Comparison of ENCODE assay signal across 8 mouse cellular contexts in the genomic region with DNA sequence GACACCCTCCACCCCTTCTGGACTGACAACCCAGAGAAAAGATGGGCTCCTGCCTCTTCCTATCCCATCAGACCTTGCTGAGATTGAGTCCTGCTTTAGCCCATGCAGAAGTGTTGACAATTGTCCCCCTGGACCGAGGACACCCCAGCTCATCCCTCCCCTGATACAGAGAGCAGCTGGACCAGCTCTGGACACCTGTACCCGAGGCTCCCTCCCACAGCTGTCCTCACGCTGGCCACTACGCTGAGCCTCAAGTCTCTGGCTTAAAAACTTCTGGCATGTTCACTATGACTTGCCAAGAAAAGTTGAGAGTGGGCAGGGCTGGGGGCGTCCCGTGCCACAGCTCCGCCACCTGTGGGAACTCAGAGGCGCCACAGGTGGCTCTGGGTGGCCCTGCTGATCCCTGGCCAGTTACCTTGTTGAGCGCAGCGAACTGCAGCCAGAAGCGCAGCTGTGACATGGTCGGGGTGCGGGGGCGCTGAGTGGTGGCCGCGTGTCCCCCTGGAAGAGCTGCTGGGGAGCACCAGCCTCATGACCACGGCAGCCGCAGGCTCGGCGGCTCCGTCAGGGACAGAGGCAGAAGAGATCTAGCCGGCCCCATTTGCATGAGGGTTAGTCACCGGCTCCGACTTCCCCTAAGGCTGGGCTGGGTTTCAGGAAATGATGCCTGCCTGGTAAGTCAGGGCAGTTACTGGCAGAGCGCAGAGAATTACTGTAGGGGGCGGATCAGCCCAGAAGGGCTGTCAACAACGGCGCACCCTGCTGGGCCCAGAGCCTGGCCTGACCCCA. TPM values are rescaled to one million over a fixed set of nuclear protein-coding genes. Genes with fewer than 3 reads are reported as not detected.
DNase-seq lines count a peak whose midpoint lies in the region; ATAC-seq and TF ChIP-seq lines count a peak whose summit lies in the region.

No protein-coding gene starts in this region.

- intact Hi-C loops in left cerebral cortex, adult 2 months (cut with DNase I): no loop called here

- peaks cover 22% of the 10 kb centered on the region for H3K4me1 ChIP-seq in limb, embryonic 12.5 days (replicated peaks)
- no peaks in the 10 kb centered on the region for H3K4me1 ChIP-seq in midbrain, postnatal 0 days (ENCODE audit: insufficient read depth, low read length)

- peak; percentile 48 for TF ChIP-seq CTCF in left cerebral cortex, adult 2 months (IDR thresholded peaks at IDR 0.05)
- TF ChIP-seq CTCF in midbrain, postnatal 0 days (IDR thresholded peaks at IDR 0.05): peak; percentile 29

- H3K27me3 ChIP-seq in limb, embryonic 12.5 days: no peaks in the 10 kb centered on the region
- no peaks in the 10 kb centered on the region for H3K27me3 ChIP-seq in midbrain, postnatal 0 days (ENCODE audit: insufficient read depth, low read length)

- peak overlapping the region; percentile 32 for H3K4me2 ChIP-seq in limb, embryonic 12.5 days
- H3K4me2 ChIP-seq in midbrain, postnatal 0 days (ENCODE audit: low read depth, low read length, poor library complexity, severe bottlenecking): no peak overlapping the region

- H3K9ac ChIP-seq in limb, embryonic 12.5 days (replicated peaks): 0 out of 2 replicates have a peak overlapping the region, but pooled peaks have one; percentile 23
- no peak overlapping the region for H3K9ac ChIP-seq in midbrain, postnatal 0 days (replicated peaks; ENCODE audit: low read length, poor library complexity, severe bottlenecking)

- H3K36me3 ChIP-seq in limb, embryonic 12.5 days: peaks cover 19% of the 10 kb centered on the region
- peaks cover 20% of the 10 kb centered on the region for H3K36me3 ChIP-seq in midbrain, postnatal 0 days (ENCODE audit: insufficient read depth, low read length)

- peak; percentile 40 to 57 for DNase-seq in left cerebral cortex, adult 2 months (ENCODE audit: extremely low spot score in 1 of 2, low spot score in 2 of 2)
- DNase-seq in left cerebral cortex, adult 8-10 months (ENCODE audit: low spot score in 2 of 2): no peak
- DNase-seq in adrenal gland, postnatal 25 days: peak; percentile 78
- DNase-seq in gastrocnemius, adult 8-10 months (ENCODE audit: low spot score in 2 of 2): peak; percentile 43 to 57
- peak; percentile 28 for DNase-seq in midbrain, postnatal 0 days (ENCODE audit: low spot score)
- peak; percentile 83 for DNase-seq in thymus, postnatal 0 days (ENCODE audit: low spot score)

- H3K4me3 ChIP-seq in left cerebral cortex, adult 2 months: peak overlapping the region; percentile 30
- peak overlapping the region; percentile 1; the same call in 1 of the 2 replicates for H3K4me3 ChIP-seq in limb, embryonic 12.5 days (replicated peaks)
- no peak overlapping the region for H3K4me3 ChIP-seq in midbrain, postnatal 0 days (ENCODE audit: low read depth, low read length)

- ATAC-seq in inflammation-experienced regulatory T-cells, adult 6 months: peak; percentile 97
- ATAC-seq in limb, embryonic 12.5 days (ENCODE audit: insufficient number of reproducible peaks, insufficient read depth, low FRiP score, low TSS enrichment, low read depth): no peak
- no peak for ATAC-seq in midbrain, postnatal 0 days (ENCODE audit: low FRiP score)

- H3K27ac ChIP-seq in left cerebral cortex, adult 2 months: peak overlapping the region; percentile 72
- peak overlapping the region; percentile 31; the same call in 1 of the 2 replicates for H3K27ac ChIP-seq in limb, embryonic 12.5 days
- H3K27ac ChIP-seq in midbrain, postnatal 0 days (ENCODE audit: low read depth, low read length): no peak overlapping the region

- WGBS in limb, embryonic 12.5 days: 14% methylated on average over 28 of the region's 28 CpGs
- 23% methylated on average over 28 of the region's 28 CpGs for WGBS in midbrain, postnatal 0 days

- no peaks in the 10 kb centered on the region for H3K9me3 ChIP-seq in limb, embryonic 12.5 days
- no peaks in the 10 kb centered on the region for H3K9me3 ChIP-seq in midbrain, postnatal 0 days (ENCODE audit: low read length)

RNA-seq across cellular contexts. Expression of a gene that starts 28.0 kb away (rescaled TPM):
- total RNA-seq in left cerebral cortex, adult 2 months (2021): 100 to 1,000 TPM; 494 to 526 TPM
- total RNA-seq in left cerebral cortex, adult 8-10 months (2022): 100 to 1,000 TPM; 472 to 551 (median 538) TPM
- 977 and 1,201 TPM in 2 replicates for total RNA-seq in adrenal gland, postnatal 25 days (2021)
- total RNA-seq in gastrocnemius, adult 8-10 months (2022): 100 to 1,000 TPM; 510 to 613 (median 541) TPM
- polyA plus RNA-seq in inflammation-experienced regulatory T-cells, adult 6 months (2017; shearing (Covaris generic)): 100 to 1,000 TPM; 346 to 445 (median 381) TPM
- polyA plus RNA-seq in limb, embryonic 12.5 days (2016; fragmentation: Nextera tagmentation; extraction: Ambion mirVana): 463 and 494 TPM in 2 replicates
- total RNA-seq in midbrain, postnatal 0 days (2014; rRNA removed): 350 TPM in 2 replicates
- polyA plus RNA-seq in midbrain, postnatal 0 days (2015; fragmentation: Nextera tagmentation; extraction: Ambion mirVana): 635 and 741 TPM in 2 replicates
- 640 and 681 TPM in 2 replicates for polyA plus RNA-seq in thymus, postnatal 0 days (2015; fragmentation: Nextera tagmentation; extraction: Ambion mirVana)

RNA-seq across cellular contexts. Expression of a gene that starts 30.4 kb away (rescaled TPM):
- total RNA-seq in left cerebral cortex, adult 2 months (2021): 10 to 100 TPM; 21.4 to 22.1 TPM
- 10 to 100 TPM; 16.2 to 32.0 (median 20.3) TPM for total RNA-seq in left cerebral cortex, adult 8-10 months (2022)
- 66.1 and 73.2 TPM in 2 replicates for total RNA-seq in adrenal gland, postnatal 25 days (2021)
- 1 to 10 TPM; 4.8 to 5.7 (median 5.3) TPM for total RNA-seq in gastrocnemius, adult 8-10 months (2022)
- 10 to 100 TPM; 30.4 to 39.1 (median 32.6) TPM for polyA plus RNA-seq in inflammation-experienced regulatory T-cells, adult 6 months (2017; shearing (Covaris generic))
- 13.9 and 14.4 TPM in 2 replicates for polyA plus RNA-seq in limb, embryonic 12.5 days (2016; fragmentation: Nextera tagmentation; extraction: Ambion mirVana)
- total RNA-seq in midbrain, postnatal 0 days (2014; rRNA removed): 24.3 TPM in 2 replicates
- 7.6 TPM in 2 replicates for polyA plus RNA-seq in midbrain, postnatal 0 days (2015; fragmentation: Nextera tagmentation; extraction: Ambion mirVana)
- polyA plus RNA-seq in thymus, postnatal 0 days (2015; fragmentation: Nextera tagmentation; extraction: Ambion mirVana): 18.3 and 19.7 TPM in 2 replicates

RNA-seq across cellular contexts. Expression of a gene that starts 35.4 kb away (rescaled TPM):
- total RNA-seq in left cerebral cortex, adult 2 months (2021): 10 to 100 TPM; 73.0 to 76.0 TPM
- total RNA-seq in left cerebral cortex, adult 8-10 months (2022): 10 to 100 TPM; 64.7 to 80.4 (median 72.9) TPM
- total RNA-seq in adrenal gland, postnatal 25 days (2021): 84.3 and 101 TPM in 2 replicates
- 10 to 100 TPM; 38.3 to 47.6 (median 39.7) TPM for total RNA-seq in gastrocnemius, adult 8-10 months (2022)
- 100 to 1,000 TPM; 137 to 227 (median 211) TPM for polyA plus RNA-seq in inflammation-experienced regulatory T-cells, adult 6 months (2017; shearing (Covaris generic))
- 241 and 251 TPM in 2 replicates for polyA plus RNA-seq in limb, embryonic 12.5 days (2016; fragmentation: Nextera tagmentation; extraction: Ambion mirVana)
- 66.4 and 76.0 TPM in 2 replicates for total RNA-seq in midbrain, postnatal 0 days (2014; rRNA removed)
- 126 and 135 TPM in 2 replicates for polyA plus RNA-seq in midbrain, postnatal 0 days (2015; fragmentation: Nextera tagmentation; extraction: Ambion mirVana)
- polyA plus RNA-seq in thymus, postnatal 0 days (2015; fragmentation: Nextera tagmentation; extraction: Ambion mirVana): 153 and 158 TPM in 2 replicates

RNA-seq across cellular contexts. Expression of a gene that starts 40.6 kb away (rescaled TPM):
- total RNA-seq in left cerebral cortex, adult 2 months (2021): 100 to 1,000 TPM; 102 to 106 TPM
- 100 to 1,000 TPM; 102 to 111 (median 109) TPM for total RNA-seq in left cerebral cortex, adult 8-10 months (2022)
- total RNA-seq in adrenal gland, postnatal 25 days (2021): 154 TPM in 2 replicates
- 100 to 1,000 TPM; 157 to 173 (median 162) TPM for total RNA-seq in gastrocnemius, adult 8-10 months (2022)
- polyA plus RNA-seq in inflammation-experienced regulatory T-cells, adult 6 months (2017; shearing (Covaris generic)): 10 to 100 TPM; 23.5 to 30.3 (median 25.5) TPM
- polyA plus RNA-seq in limb, embryonic 12.5 days (2016; fragmentation: Nextera tagmentation; extraction: Ambion mirVana): 16.1 and 18.1 TPM in 2 replicates
- total RNA-seq in midbrain, postnatal 0 days (2014; rRNA removed): 84.0 and 97.3 TPM in 2 replicates
- polyA plus RNA-seq in midbrain, postnatal 0 days (2015; fragmentation: Nextera tagmentation; extraction: Ambion mirVana): 12.3 and 12.4 TPM in 2 replicates
- 18.2 and 23.2 TPM in 2 replicates for polyA plus RNA-seq in thymus, postnatal 0 days (2015; fragmentation: Nextera tagmentation; extraction: Ambion mirVana)

RNA-seq across cellular contexts. Expression of a gene that starts 58.6 kb away (rescaled TPM):
- 1 to 10 TPM; 3.5 TPM for total RNA-seq in left cerebral cortex, adult 2 months (2021)
- 1 to 10 TPM; 3.6 to 9.6 (median 6.0) TPM for total RNA-seq in left cerebral cortex, adult 8-10 months (2022)
- 3.7 and 4.3 TPM in 2 replicates for total RNA-seq in adrenal gland, postnatal 25 days (2021)
- 1 to 10 TPM in 2 of 4 experiments, under 1 TPM in 2; 0.48 to 1.3 (median 0.84) TPM for total RNA-seq in gastrocnemius, adult 8-10 months (2022)
- 100 to 1,000 TPM; 242 to 254 (median 251) TPM for polyA plus RNA-seq in inflammation-experienced regulatory T-cells, adult 6 months (2017; shearing (Covaris generic))
- polyA plus RNA-seq in limb, embryonic 12.5 days (2016; fragmentation: Nextera tagmentation; extraction: Ambion mirVana): 12.5 and 12.6 TPM in 2 replicates
- total RNA-seq in midbrain, postnatal 0 days (2014; rRNA removed): 1.7 and 2.4 TPM in 2 replicates
- 1.2 and 1.6 TPM in 2 replicates for polyA plus RNA-seq in midbrain, postnatal 0 days (2015; fragmentation: Nextera tagmentation; extraction: Ambion mirVana)
- 179 and 206 TPM in 2 replicates for polyA plus RNA-seq in thymus, postnatal 0 days (2015; fragmentation: Nextera tagmentation; extraction: Ambion mirVana)

Comparison
In these comparisons a context has a peak if more than half of its experiments do, and no peak if none do; other contexts are left out.
1. DNase-seq: peak in left cerebral cortex, adult 2 months (2 of 2), adrenal gland, postnatal 25 days (single experiment), gastrocnemius, adult 8-10 months (2 of 2), midbrain, postnatal 0 days (single experiment) and thymus, postnatal 0 days (single experiment); none in left cerebral cortex, adult 8-10 months (0 of 2).